Mouse (Mus musculus) thymus, adult 2 months (tissue): ENCODE results near the gene Pon1. TPM values are rescaled to one million over a fixed set of nuclear protein-coding genes. Genes with fewer than 3 reads are reported as not detected.
"Not testable (repeated sequence)": the region's sequence is repeated elsewhere in the genome, so short reads cannot be mapped to it uniquely, and the experiment has no call there.

Experiments
- DNase-seq: peaks from one replicate; pipeline ENCODE4 v3.0.0; 2021
- H3K27ac ChIP-seq: fragments of 200-500 bp; 2 replicates; pipeline ENCODE4 v1.5.1; 2012; ENCODE audit warnings: low read length, control low read depth; ENCODE audit not compliant: control insufficient read depth, insufficient read depth
- H3K27me3 ChIP-seq: fragments of 200-500 bp; 2 replicates; pipeline ENCODE4 v1.6.1; 2012; ENCODE audit warnings: mild to moderate bottlenecking, low read length, moderate library complexity, mixed read lengths; ENCODE audit not compliant: control insufficient read depth, insufficient read depth
- H3K36me3 ChIP-seq: fragments of 200-500 bp; 2 replicates; pipeline ENCODE4 v1.6.1; 2012; ENCODE audit warnings: mild to moderate bottlenecking, low read length, moderate library complexity; ENCODE audit not compliant: control insufficient read depth, insufficient read depth
- H3K4me1 ChIP-seq: fragments of 200-500 bp; replicated peaks from 2 replicates; pipeline ENCODE4 v1.6.1; 2012; ENCODE audit warnings: low read length; ENCODE audit not compliant: control insufficient read depth, insufficient read depth
- H3K4me3 ChIP-seq: fragments of 200-500 bp; 2 replicates; pipeline ENCODE4 v1.5.1; 2012; ENCODE audit warnings: mild to moderate bottlenecking, low read length, control low read depth, moderate library complexity; ENCODE audit not compliant: control insufficient read depth, insufficient read depth
- CTCF ChIP-seq: fragments of 200-500 bp; IDR thresholded peaks from 2 replicates; pipeline ENCODE4 v1.5.1; 2012; ENCODE audit warnings: mild to moderate bottlenecking, control low read depth, low read length, moderate library complexity, borderline replicate concordance; ENCODE audit not compliant: control insufficient read depth, poor library complexity, insufficient read depth; ENCODE audit errors: extremely low read depth
- POLR2A ChIP-seq: fragments of 200-500 bp; IDR thresholded peaks from 2 replicates; pipeline ENCODE4 v1.6.1; 2012; ENCODE audit warnings: mild to moderate bottlenecking, low read length, control low read depth, moderate library complexity; ENCODE audit not compliant: control insufficient read depth, poor library complexity, insufficient read depth; ENCODE audit errors: extremely low read depth
- whole genome bisulfite sequencing: fragments of 180-500 bp; shearing (Covaris S2); methylation state at CpG from one replicate; pipeline ENCODE4 v1.1.7; 2018; 5-methylcytosine and 5-hydroxymethylcytosine counted together
- polyA plus RNA-seq: library from polyadenylated mRNA; depleted of rRNA; stranded (reverse); fragments of >200 nt; gene quantifications from 2 replicates; pipeline ENCODE4 v1.2.3, GENCODE M21; 2012

The Pon1 gene
- polyA plus RNA-seq, 1 experiment: 1.6 TPM

GRCm38 (mm10) chr6:5230261-5230660 is 36.5 kb upstream of the Pon1 start:
- Histone ChIP-seq H3K27me3 (no peaks in the 10 kb centered on the region), H3K4me3 (no peak overlapping the region), H3K27ac (no peak overlapping the region), H3K36me3 (no peaks in the 10 kb centered on the region), H3K4me1 (no peaks in the 10 kb centered on the region)
- DNase-seq: no peak
- TF ChIP-seq POLR2A: no peak
- no peak for TF ChIP-seq CTCF
- WGBS: 92% methylated on average over 5 of the region's 5 CpGs

GRCm38 (mm10) chr6:5223551-5223950 is 29.8 kb upstream of the Pon1 start:
- H3K36me3 ChIP-seq, H3K27me3 ChIP-seq, DNase-seq, H3K27ac ChIP-seq, H3K4me1 ChIP-seq, H3K4me3 ChIP-seq: not testable (repeated sequence)
- 94% methylated on average over 2 of the region's 2 CpGs for WGBS

DNA sequence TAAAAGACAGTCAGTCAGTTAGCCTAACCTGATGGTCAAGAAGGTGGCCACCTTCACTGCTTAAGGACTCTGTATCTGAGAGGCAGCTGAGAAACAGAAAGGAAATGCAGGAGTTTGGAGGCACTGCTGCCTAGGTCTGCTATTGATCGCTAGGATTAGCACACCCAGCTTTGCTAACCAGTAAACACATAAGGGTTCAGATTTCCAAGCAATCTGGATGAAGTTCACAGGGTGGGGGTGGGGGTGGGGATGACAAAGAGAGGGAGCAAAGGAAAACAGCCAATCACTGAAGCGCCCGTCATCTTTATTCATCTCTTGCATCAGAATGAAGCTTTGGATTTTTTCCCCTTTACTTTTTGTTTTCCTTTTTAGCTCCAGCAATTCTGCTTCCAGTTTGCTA is 28.3 kb upstream of the Pon1 start:
- TF ChIP-seq POLR2A: no peak
- no peak for TF ChIP-seq CTCF
- no peaks in the 10 kb centered on the region for H3K27me3 ChIP-seq
- no peaks in the 10 kb centered on the region for H3K4me1 ChIP-seq
- no peak overlapping the region for H3K27ac ChIP-seq
- no peak for DNase-seq
- no peak overlapping the region for H3K4me3 ChIP-seq
- 95% methylated on average over 3 of the region's 3 CpGs for WGBS
- no peaks in the 10 kb centered on the region for H3K36me3 ChIP-seq

DNA sequence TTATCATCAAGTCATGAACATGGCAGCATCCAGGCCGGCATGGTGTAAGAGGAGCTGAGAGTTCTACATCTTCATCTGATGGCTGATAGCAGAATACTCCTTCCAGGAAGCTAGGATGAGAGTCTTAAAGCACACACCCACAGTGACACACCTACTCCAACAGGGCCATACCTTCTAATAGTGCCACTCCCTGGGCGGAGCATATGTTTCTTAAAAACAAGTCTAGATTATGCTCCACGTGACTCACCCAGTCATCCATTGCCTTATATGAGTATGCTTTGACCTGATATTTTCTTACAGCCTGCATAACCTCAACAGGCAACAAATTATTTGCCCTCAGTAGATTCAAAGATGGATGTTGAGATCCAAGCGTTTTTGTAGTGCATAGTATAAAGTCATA is 24.4 kb upstream of the Pon1 start:
- Histone ChIP-seq H3K4me3 (no peak overlapping the region), H3K27me3 (no peaks in the 10 kb centered on the region), H3K27ac (no peak overlapping the region), H3K36me3 (no peaks in the 10 kb centered on the region), H3K4me1 (no peaks in the 10 kb centered on the region)
- TF ChIP-seq CTCF (no peak), POLR2A (no peak)
- 97% methylated on average over 4 of the region's 4 CpGs for WGBS
- DNase-seq: no peak

DNA sequence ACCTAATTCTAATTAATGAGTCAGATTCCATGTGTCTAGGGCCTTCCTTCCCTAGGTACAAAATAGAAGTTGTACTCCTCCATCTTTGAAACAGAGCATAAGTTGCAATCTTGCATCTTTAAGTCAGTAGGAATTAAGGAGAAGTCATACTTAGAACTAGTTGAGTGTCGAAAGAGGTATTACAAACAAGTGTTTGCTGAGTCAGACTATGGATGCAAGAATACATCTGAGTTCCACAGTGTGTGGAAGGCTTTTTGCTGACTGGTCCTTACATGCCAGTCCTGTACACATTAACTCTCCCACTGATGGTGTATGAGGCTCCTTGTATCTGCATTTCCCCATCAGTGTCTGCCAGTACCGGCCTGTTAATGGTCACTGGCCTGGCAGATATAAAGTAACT is 14.1 kb upstream of the Pon1 start:
- TF ChIP-seq POLR2A (no peak), CTCF (no peak)
- no peak overlapping the region for H3K4me3 ChIP-seq
- 92% methylated on average over 2 of the region's 2 CpGs for WGBS

GRCm38 (mm10) chr6:5199916-5200315 is 6.2 kb upstream of the Pon1 start:
- 95% methylated on average over 3 of the region's 3 CpGs for WGBS
- H3K27ac ChIP-seq: no peak overlapping the region
- no peak for DNase-seq

More for the DNA sequence above, 14.1 kb upstream of the Pon1 start:
- H3K27ac ChIP-seq: no peak overlapping the region
- H3K27me3 ChIP-seq: no peaks in the 10 kb centered on the region
- no peaks in the 10 kb centered on the region for H3K4me1 ChIP-seq
- DNase-seq: no peak
- no peaks in the 10 kb centered on the region for H3K36me3 ChIP-seq

GRCm38 (mm10) chr6:5199376-5199905 is 5.7 kb upstream of the Pon1 start:
- 96% methylated on average over 8 of the region's 8 CpGs for WGBS
- Histone ChIP-seq H3K27ac (no peak overlapping the region), H3K4me1 (no peaks in the 10 kb centered on the region), H3K4me3 (no peak overlapping the region), H3K36me3 (no peaks in the 10 kb centered on the region), H3K27me3 (no peaks in the 10 kb centered on the region)
- TF ChIP-seq CTCF: no peak
- no peak for TF ChIP-seq POLR2A
- DNase-seq: no peak

More at GRCm38 (mm10) chr6:5199916-5200315, 6.2 kb upstream of the Pon1 start:
- no peak for TF ChIP-seq CTCF
- no peaks in the 10 kb centered on the region for H3K4me1 ChIP-seq
- no peaks in the 10 kb centered on the region for H3K36me3 ChIP-seq
- H3K27me3 ChIP-seq: no peaks in the 10 kb centered on the region
- no peak overlapping the region for H3K4me3 ChIP-seq
